Mouse (Mus musculus) MEL (cell line): ENCODE results near the gene Pdxk. TPM values are rescaled to one million over a fixed set of nuclear protein-coding genes. Genes with fewer than 3 reads are reported as not detected.

ENCODE experiments used
- DNase-seq: peaks from one replicate; pipeline ENCODE4 v3.0.0; 2011; ENCODE audit warnings: low read depth, low spot score
- H3K27ac ChIP-seq: 2 replicates; pipeline ENCODE4 v1.5.1; 2012; ENCODE audit warnings: low read depth, mild to moderate bottlenecking, control low read depth, low read length, moderate library complexity; ENCODE audit not compliant: control insufficient read depth
- H3K27me3 ChIP-seq, 2 experiments: fragments of 150-350 bp in 1 of 2; sonication (generic) in 1 of 2; 2 replicates each; pipeline ENCODE4 v1.6.1; 2012; ENCODE audit warnings: low read length in 2 of 2, mild to moderate bottlenecking in 2 of 2, improper control_type of control experiment in 1 of 2, moderate library complexity in 1 of 2; ENCODE audit not compliant: insufficient read depth in 2 of 2, control insufficient read depth in 1 of 2
- H3K36me3 ChIP-seq, 2 experiments: 2 replicates each; pipeline ENCODE4 v1.6.1; 2012 to 2014; ENCODE audit warnings: low read length in 2 of 2, improper control_type of control experiment in 1 of 2, inconsistent platforms in 1 of 2, mild to moderate bottlenecking in 1 of 2; ENCODE audit not compliant: insufficient read depth in 2 of 2, control insufficient read depth in 1 of 2
- H3K4me1 ChIP-seq, 2 experiments: fragments of 150-350 bp in 1 of 2; sonication (generic) in 1 of 2; 2 replicates each; pipeline ENCODE4 v1.6.1; 2012; ENCODE audit warnings: low read length in 2 of 2, improper control_type of control experiment in 1 of 2, mild to moderate bottlenecking in 1 of 2; ENCODE audit not compliant: insufficient read depth in 2 of 2, control insufficient read depth in 1 of 2
- H3K4me3 ChIP-seq, 2 experiments: fragments of 150-350 bp in 1 of 2; sonication (generic) in 1 of 2; 2 replicates each; pipeline ENCODE4 v1.5.1; 2012; ENCODE audit warnings: low read depth in 2 of 2, low read length in 2 of 2, mild to moderate bottlenecking in 2 of 2, moderate library complexity in 2 of 2, control low read depth in 1 of 2, improper control_type of control experiment in 1 of 2; ENCODE audit not compliant: control insufficient read depth in 1 of 2, insufficient read depth in 1 of 2
- H3K79me2 ChIP-seq: 2 replicates; pipeline ENCODE4 v1.6.1; 2012; ENCODE audit warnings: mild to moderate bottlenecking, low read length, moderate library complexity; ENCODE audit not compliant: control insufficient read depth, poor library complexity, insufficient read depth
- H3K9ac ChIP-seq: 2 replicates; pipeline ENCODE4 v1.6.1; 2012; ENCODE audit warnings: low read depth, mild to moderate bottlenecking, control low read depth, low read length, moderate library complexity; ENCODE audit not compliant: control insufficient read depth, poor library complexity, severe bottlenecking
- H3K9me3 ChIP-seq: fragments of 150-350 bp; sonication (generic); replicated peaks from 2 replicates; pipeline ENCODE4 v1.6.1; 2012; ENCODE audit warnings: mild to moderate bottlenecking, low read length, improper control_type of control experiment, moderate library complexity; ENCODE audit not compliant: insufficient read depth
- BHLHE40 ChIP-seq: IDR thresholded peaks from 2 replicates; pipeline ENCODE4 v1.6.1; 2012; ENCODE audit warnings: low read depth, mild to moderate bottlenecking, inconsistent platforms, low read length, improper control_type of control experiment, borderline replicate concordance
- CHD1 ChIP-seq: IDR thresholded peaks from 2 replicates; pipeline ENCODE4 v1.6.1; 2012; ENCODE audit warnings: low read depth, mild to moderate bottlenecking, inconsistent platforms, low read length, improper control_type of control experiment
- CTCF ChIP-seq, 3 experiments: IDR thresholded peaks in 2 of 3; conservative IDR thresholded peaks in 1 of 3; 2 replicates each; pipeline ENCODE4 v1.5.1; 2011 to 2012; ENCODE audit warnings: low read length in 3 of 3, low read depth in 2 of 3, mild to moderate bottlenecking in 2 of 3, improper control_type of control experiment in 1 of 3, inconsistent platforms in 1 of 3, mixed read lengths in 1 of 3, moderate library complexity in 1 of 3; ENCODE audit not compliant: control insufficient read depth in 1 of 3, insufficient read depth in 1 of 3, poor library complexity in 1 of 3, severe bottlenecking in 1 of 3
- ELF1 ChIP-seq: IDR thresholded peaks from 2 replicates; pipeline ENCODE4 v1.6.1; 2014; ENCODE audit warnings: low read depth, mild to moderate bottlenecking, inconsistent platforms, low read length, improper control_type of control experiment, moderate library complexity
- GABPA ChIP-seq: IDR thresholded peaks from 2 replicates; pipeline ENCODE4 v1.6.1; 2012; ENCODE audit warnings: low read depth, mild to moderate bottlenecking, inconsistent platforms, low read length, improper control_type of control experiment, moderate library complexity
- GATA1 ChIP-seq: IDR thresholded peaks from 2 replicates; pipeline ENCODE4 v1.6.1; 2011; ENCODE audit warnings: low read depth, low read length, improper control_type of control experiment
- JUND ChIP-seq: IDR thresholded peaks from 2 replicates; pipeline ENCODE4 v1.6.1; 2011; ENCODE audit warnings: low read depth, mild to moderate bottlenecking, improper control_type of control experiment, low read length
- MAFK ChIP-seq: IDR thresholded peaks from 2 replicates; pipeline ENCODE4 v1.6.1; 2011; ENCODE audit warnings: low read depth, mild to moderate bottlenecking, low read length, improper control_type of control experiment, borderline replicate concordance
- MAX ChIP-seq: IDR thresholded peaks from 2 replicates; pipeline ENCODE4 v1.6.1; 2011; ENCODE audit warnings: low read length, improper control_type of control experiment
- MAZ ChIP-seq: IDR thresholded peaks from 2 replicates; pipeline ENCODE4 v1.6.1; 2012; ENCODE audit warnings: low read depth, mild to moderate bottlenecking, inconsistent platforms, low read length, improper control_type of control experiment
- MEF2A ChIP-seq: IDR thresholded peaks from 2 replicates; pipeline ENCODE4 v1.6.1; 2014; ENCODE audit warnings: low read depth, mild to moderate bottlenecking, inconsistent platforms, low read length, improper control_type of control experiment; ENCODE audit not compliant: poor library complexity, insufficient replicate concordance, severe bottlenecking; ENCODE audit errors: extremely low read depth
- MYB ChIP-seq: IDR thresholded peaks from 2 replicates; pipeline ENCODE4 v1.6.1; 2011; ENCODE audit warnings: mild to moderate bottlenecking, low read depth, low read length, improper control_type of control experiment
- MYC ChIP-seq: IDR thresholded peaks from 2 replicates; pipeline ENCODE4 v1.6.1; 2011; ENCODE audit warnings: low read depth, mild to moderate bottlenecking, low read length, improper control_type of control experiment, moderate library complexity
- POLR2A ChIP-seq, 2 experiments: IDR thresholded peaks; 2 replicates each; pipeline ENCODE4 v1.6.1; 2011 to 2012; ENCODE audit warnings: low read length in 2 of 2, mild to moderate bottlenecking in 2 of 2, control low read depth in 1 of 2, improper control_type of control experiment in 1 of 2, low read depth in 1 of 2, moderate library complexity in 1 of 2; ENCODE audit not compliant: control insufficient read depth in 1 of 2, insufficient read depth in 1 of 2, poor library complexity in 1 of 2
- RAD21 ChIP-seq: IDR thresholded peaks from 2 replicates; pipeline ENCODE4 v1.6.1; 2011; ENCODE audit warnings: mild to moderate bottlenecking, low read depth, low read length, improper control_type of control experiment
- RCOR1 ChIP-seq: IDR thresholded peaks from 2 replicates; pipeline ENCODE4 v1.6.1; 2012; ENCODE audit warnings: low read depth, mild to moderate bottlenecking, inconsistent platforms, low read length, improper control_type of control experiment
- SIN3A ChIP-seq: IDR thresholded peaks from 2 replicates; pipeline ENCODE4 v1.6.1; 2012; ENCODE audit warnings: low read length, improper control_type of control experiment, inconsistent platforms
- SMC3 ChIP-seq: IDR thresholded peaks from 2 replicates; pipeline ENCODE4 v1.6.1; 2011; ENCODE audit warnings: low read depth, low read length, improper control_type of control experiment
- UBTF ChIP-seq: IDR thresholded peaks from 2 replicates; pipeline ENCODE4 v1.6.1; 2012; ENCODE audit warnings: low read depth, mild to moderate bottlenecking, inconsistent platforms, low read length, improper control_type of control experiment, moderate library complexity, borderline replicate concordance; ENCODE audit not compliant: insufficient read depth
- USF2 ChIP-seq, 2 experiments: IDR thresholded peaks; 2 replicates each; pipeline ENCODE4 v1.6.1; 2011 to 2012; ENCODE audit warnings: improper control_type of control experiment in 2 of 2, low read length in 2 of 2, borderline replicate concordance in 1 of 2, inconsistent platforms in 1 of 2, low read depth in 1 of 2, mild to moderate bottlenecking in 1 of 2; ENCODE audit not compliant: insufficient read depth in 1 of 2
- ZC3H11A ChIP-seq: IDR thresholded peaks from 2 replicates; pipeline ENCODE4 v1.6.1; 2012; ENCODE audit warnings: low read depth, mild to moderate bottlenecking, inconsistent platforms, low read length, improper control_type of control experiment
- ZKSCAN1 ChIP-seq: IDR thresholded peaks from 2 replicates; pipeline ENCODE4 v1.6.1; 2012; ENCODE audit warnings: low read depth, mild to moderate bottlenecking, inconsistent platforms, low read length, improper control_type of control experiment, moderate library complexity
- ZNF384 ChIP-seq: IDR thresholded peaks from 2 replicates; pipeline ENCODE4 v1.6.1; 2012; ENCODE audit warnings: low read depth, mild to moderate bottlenecking, inconsistent platforms, low read length, improper control_type of control experiment
- polyA plus RNA-seq, 2 experiments: library from polyadenylated mRNA; stranded (reverse) in 1 of 2; unstranded in 1 of 2; fragments of >175 nt in 1 of 2; fragments of >200 nt in 1 of 2; gene quantifications; 2 replicates each; pipeline versions ENCODE4 v1.2.1 to v1.2.4; 2012; ENCODE audit warnings: low replicate concordance in 2 of 2, low read depth in 1 of 2; ENCODE audit not compliant: insufficient read length in 2 of 2, insufficient read depth in 1 of 2, missing spikeins in 1 of 2
- total RNA-seq: library from RNA; depleted of rRNA; stranded (reverse); fragments of 300-350 nt; gene quantifications from 2 replicates; pipeline ENCODE4 v1.2.3, GENCODE M21; 2012

Pdxk gene
- total and polyA plus RNA-seq, 3 experiments = 28.7 to 29.3 TPM; not detected in 1

DNA sequence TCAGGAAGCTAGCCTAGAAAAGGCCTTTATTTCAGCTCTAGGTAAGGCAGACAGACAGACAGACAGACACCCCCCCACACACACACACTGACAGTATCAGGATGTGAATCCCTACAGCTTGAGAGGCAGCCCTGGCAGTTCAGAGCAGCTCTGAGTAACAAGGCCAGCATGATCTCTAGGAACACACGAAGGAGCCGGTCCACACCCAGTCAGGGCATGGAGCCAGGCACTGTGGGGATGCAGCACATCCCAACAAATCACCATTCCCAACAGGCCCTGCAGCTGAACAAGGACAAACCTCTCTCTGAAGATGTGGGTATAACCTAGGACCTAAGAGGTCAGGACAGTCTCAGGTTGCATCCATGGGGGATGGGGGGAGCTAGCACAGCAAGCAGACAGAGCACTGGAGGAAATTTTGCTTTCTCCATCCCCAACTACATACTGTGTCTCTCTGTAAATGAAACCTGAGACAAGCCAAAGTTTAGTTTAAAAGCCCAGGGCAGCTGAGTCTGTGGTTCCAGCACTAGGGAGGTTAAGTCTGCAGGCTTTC lies 3.1 kb upstream of the Pdxk start:
- TF ChIP-seq JUND (no peak), BHLHE40 (no peak), GABPA (no peak)
- H3K27me3 ChIP-seq = no peaks in the 10 kb centered on the region
- H3K36me3 ChIP-seq = peaks cover 0 to 11% of the 10 kb centered on the region in 2 experiments; a peak in 2 of 4 replicates
- peaks cover 12 to 37% of the 10 kb centered on the region in 2 experiments for H3K4me1 ChIP-seq
- no peak overlapping the region for H3K27ac ChIP-seq
- H3K9ac ChIP-seq = no peak overlapping the region
- H3K4me3 ChIP-seq = no peak overlapping the region
- H3K9me3 ChIP-seq = no peaks in the 10 kb centered on the region
- H3K79me2 ChIP-seq = peaks cover 16% of the 10 kb centered on the region
- DNase-seq = no peak

DNA sequence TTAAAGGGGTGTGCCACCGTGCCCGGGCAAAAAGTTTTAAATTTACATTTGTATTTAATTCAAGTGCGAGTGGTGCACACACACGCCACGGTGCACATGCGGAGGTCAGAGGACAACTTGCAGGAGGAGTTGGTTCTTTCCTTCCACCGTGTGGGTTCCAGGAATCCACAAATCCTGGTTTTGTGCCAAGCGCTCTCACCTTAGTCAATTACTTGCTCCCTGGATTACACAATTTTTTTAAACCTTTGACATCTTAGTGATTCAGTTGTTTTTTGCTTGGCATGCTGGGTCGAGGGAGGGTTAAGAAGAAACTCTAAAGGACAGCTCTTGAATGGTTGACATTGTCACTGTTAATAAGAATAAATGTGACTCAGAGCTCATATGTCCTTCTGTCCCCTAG lies 1.9 kb upstream of the Pdxk start:
- no peak overlapping the region for H3K27ac ChIP-seq
- peaks cover 24% of the 10 kb centered on the region for H3K79me2 ChIP-seq
- H3K4me3 ChIP-seq = no peak overlapping the region

DNA sequence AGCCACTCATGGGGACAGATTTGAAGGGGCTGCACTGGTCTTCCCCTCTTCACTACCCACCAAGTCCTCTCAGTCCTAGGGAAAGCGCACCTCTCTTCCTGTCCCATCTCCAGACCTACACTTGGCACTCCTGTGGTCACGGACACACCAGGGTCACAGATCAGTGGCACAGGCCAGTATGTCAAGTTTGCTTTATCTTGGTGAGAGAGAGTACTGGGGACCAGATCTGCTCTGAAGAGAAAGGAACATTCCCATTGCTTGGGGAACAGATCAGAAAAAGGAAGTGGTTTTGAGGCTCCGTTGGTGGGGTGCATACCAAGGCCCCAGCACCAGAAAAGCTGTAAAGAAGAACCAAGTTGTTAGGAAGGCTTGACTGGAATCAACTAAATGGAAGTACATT lies 697 bp upstream of the Pdxk start:
- peak overlapping the region; percentile 39 to 57 for H3K4me3 ChIP-seq
- H3K4me1 ChIP-seq = peaks cover 5 to 20% of the 10 kb centered on the region in 2 experiments
- H3K79me2 ChIP-seq = peaks cover 32% of the 10 kb centered on the region
- H3K9ac ChIP-seq = peak overlapping the region; percentile 76
- no peaks in the 10 kb centered on the region for H3K9me3 ChIP-seq
- no peaks in the 10 kb centered on the region for H3K27me3 ChIP-seq
- peak overlapping the region; percentile 96 for H3K27ac ChIP-seq
- peaks cover 0 to 11% of the 10 kb centered on the region in 2 experiments; a peak in 2 of 4 replicates for H3K36me3 ChIP-seq
- DNase-seq = peak; percentile 91
- TF ChIP-seq MAZ = 0 out of 2 replicates have a peak, but pooled peaks have one; percentile 80
- no peak for TF ChIP-seq MAX
- TF ChIP-seq MYC = no peak
- no peak for TF ChIP-seq MAFK
- no peak for TF ChIP-seq MEF2A
- TF ChIP-seq SMC3 = no peak
- peak; percentile 55; the same call in 1 of the 2 replicates for TF ChIP-seq CHD1
- peak; percentile 54; the same call in 1 of the 2 replicates for TF ChIP-seq MYB
- peak; percentile 62 for TF ChIP-seq ELF1
- 0 out of 2 replicates have a peak, but pooled peaks have one; percentile 24 for TF ChIP-seq RCOR1
- TF ChIP-seq ZNF384 = no peak
- TF ChIP-seq ZKSCAN1 = no peak
- no peak for TF ChIP-seq GABPA
- no peak for TF ChIP-seq JUND
- no peak for TF ChIP-seq USF2 (IDR thresholded peaks at IDR 0.05; ENCODE audit: borderline replicate concordance in 1 of 2, insufficient read depth in 1 of 2, low read depth in 1 of 2, low read length in 2 of 2)
- TF ChIP-seq POLR2A (IDR thresholded peaks at IDR 0.05; ENCODE audit: control insufficient read depth in 1 of 2, insufficient read depth in 1 of 2, low read depth in 1 of 2, low read length in 2 of 2, poor library complexity in 1 of 2) = peak in 1 of 2 experiments; percentile 47; a peak in 1 of 4 replicates
- TF ChIP-seq SIN3A = peak; percentile 56; the same call in 1 of the 2 replicates
- TF ChIP-seq UBTF = no peak
- TF ChIP-seq RAD21 = no peak
- no peak for TF ChIP-seq ZC3H11A
- no peak for TF ChIP-seq CTCF (IDR thresholded peaks at IDR 0.05 in 2 of 3, conservative IDR thresholded peaks at IDR 0.05 in 1 of 3; ENCODE audit: control insufficient read depth in 1 of 3, insufficient read depth in 1 of 3, low read depth in 2 of 3, low read length in 3 of 3, poor library complexity in 1 of 3, severe bottlenecking in 1 of 3)

More for the DNA sequence above, 1.9 kb upstream of the Pdxk start:
- Histone ChIP-seq H3K36me3 (peaks cover 0 to 11% of the 10 kb centered on the region in 2 experiments; a peak in 2 of 4 replicates), H3K9ac (no peak overlapping the region), H3K4me1 (peaks cover 12 to 31% of the 10 kb centered on the region in 2 experiments), H3K27me3 (no peaks in the 10 kb centered on the region)
- no peak for DNase-seq
- no peak for TF ChIP-seq RAD21
- no peak for TF ChIP-seq RCOR1
- no peak for TF ChIP-seq GATA1
- no peak for TF ChIP-seq SIN3A
- no peak for TF ChIP-seq MEF2A
- no peak for TF ChIP-seq ZC3H11A
- TF ChIP-seq MAFK = no peak
- TF ChIP-seq, all 39 proteins: peak for 0
- H3K9me3 ChIP-seq = no peaks in the 10 kb centered on the region
